Mouse (Mus musculus) layer of hippocampus, adult 8-10 months (tissue): ENCODE results near the gene Ufl1. TPM values are rescaled to one million over a fixed set of nuclear protein-coding genes. Genes with fewer than 3 reads are reported as not detected.
"Not testable (repeated sequence)": the region's sequence is repeated elsewhere in the genome, so short reads cannot be mapped to it uniquely, and the experiment has no call there.

Experiments
- DNase-seq, 2 experiments: peaks; one replicate each; pipeline ENCODE4 v3.0.0; 2022; ENCODE audit warnings: low spot score in 2 of 2
- total RNA-seq, 4 experiments: library from RNA; stranded (reverse); gene quantifications; 2 replicates each; pipeline ENCODE4 v1.2.4; 2022

Gene Ufl1
- 10 to 100 TPM; 27.8 to 33.5 (median 30.2) TPM for total RNA-seq

- DNase-seq: peak; percentile 93 to 97
Observed at GRCm38 (mm10) chr4:25281671-25282038, at the start of gene Ufl1. Gene Ufl1 (minus strand): TSS chr4:25281821.

- no peak for DNase-seq
Observed at GRCm38 (mm10) chr4:25325684-25326220, 44.1 kb upstream of the Ufl1 start.

- DNase-seq: no peak
Observed at GRCm38 (mm10) chr4:25322631-25323178, 41.1 kb upstream of the Ufl1 start.

- no peak for DNase-seq
Observed at GRCm38 (mm10) chr4:25313767-25314166, 32.1 kb upstream of the Ufl1 start.

- DNase-seq: not testable (repeated sequence)
Observed at GRCm38 (mm10) chr4:25285002-25285401, 3.4 kb upstream of the Ufl1 start.

- DNase-seq: no peak
Observed at GRCm38 (mm10) chr4:25280938-25281670, 517 bp downstream of the Ufl1 start.

- DNase-seq: no peak
Observed at GRCm38 (mm10) chr4:25272861-25273627, 8.6 kb downstream of the Ufl1 start.

GRCm38 (mm10) chr4:25271926-25272325, 9.7 kb downstream of the Ufl1 start:
- no peak for DNase-seq

GRCm38 (mm10) chr4:25267144-25267543, 14.5 kb downstream of the Ufl1 start:
- no peak for DNase-seq

- DNase-seq: no peak
Observed at GRCm38 (mm10) chr4:25257822-25258398, 23.7 kb downstream of the Ufl1 start.

- no peak for DNase-seq
Observed at GRCm38 (mm10) chr4:25242776-25243175, 38.8 kb downstream of the Ufl1 start, which contains the start of gene Fhl5. Gene Fhl5 (minus strand): TSS chr4:25242876.

GRCm38 (mm10) chr4:25235663-25236062, 46.0 kb downstream of the Ufl1 start:
- DNase-seq: not testable (repeated sequence)

- not testable (repeated sequence) for DNase-seq
Observed at GRCm38 (mm10) chr4:25233767-25234166, 47.9 kb downstream of the Ufl1 start.

- no peak for DNase-seq
Observed at GRCm38 (mm10) chr4:25232546-25232945, 49.1 kb downstream of the Ufl1 start.

- no peak for DNase-seq
Observed at GRCm38 (mm10) chr4:25227527-25227926, 54.1 kb downstream of the Ufl1 start.

- no peak for DNase-seq
Observed at GRCm38 (mm10) chr4:25221927-25222326, 59.7 kb downstream of the Ufl1 start.

GRCm38 (mm10) chr4:25213451-25213850, 68.2 kb downstream of the Ufl1 start:
- no peak for DNase-seq

GRCm38 (mm10) chr4:25206166-25206565, 75.5 kb downstream of the Ufl1 start:
- DNase-seq: no peak
